Mouse (Mus musculus) kidney, adult 8-10 months (tissue): ENCODE results near the gene Rplp2.
"Not testable (repeated sequence)": the region's sequence is repeated elsewhere in the genome, so short reads cannot be mapped to it uniquely, and the experiment has no call there.

Source experiments
- DNase-seq, 2 experiments: peaks; one replicate each; pipeline ENCODE4 v3.0.0; 2022

The Rplp2 gene

DNA sequence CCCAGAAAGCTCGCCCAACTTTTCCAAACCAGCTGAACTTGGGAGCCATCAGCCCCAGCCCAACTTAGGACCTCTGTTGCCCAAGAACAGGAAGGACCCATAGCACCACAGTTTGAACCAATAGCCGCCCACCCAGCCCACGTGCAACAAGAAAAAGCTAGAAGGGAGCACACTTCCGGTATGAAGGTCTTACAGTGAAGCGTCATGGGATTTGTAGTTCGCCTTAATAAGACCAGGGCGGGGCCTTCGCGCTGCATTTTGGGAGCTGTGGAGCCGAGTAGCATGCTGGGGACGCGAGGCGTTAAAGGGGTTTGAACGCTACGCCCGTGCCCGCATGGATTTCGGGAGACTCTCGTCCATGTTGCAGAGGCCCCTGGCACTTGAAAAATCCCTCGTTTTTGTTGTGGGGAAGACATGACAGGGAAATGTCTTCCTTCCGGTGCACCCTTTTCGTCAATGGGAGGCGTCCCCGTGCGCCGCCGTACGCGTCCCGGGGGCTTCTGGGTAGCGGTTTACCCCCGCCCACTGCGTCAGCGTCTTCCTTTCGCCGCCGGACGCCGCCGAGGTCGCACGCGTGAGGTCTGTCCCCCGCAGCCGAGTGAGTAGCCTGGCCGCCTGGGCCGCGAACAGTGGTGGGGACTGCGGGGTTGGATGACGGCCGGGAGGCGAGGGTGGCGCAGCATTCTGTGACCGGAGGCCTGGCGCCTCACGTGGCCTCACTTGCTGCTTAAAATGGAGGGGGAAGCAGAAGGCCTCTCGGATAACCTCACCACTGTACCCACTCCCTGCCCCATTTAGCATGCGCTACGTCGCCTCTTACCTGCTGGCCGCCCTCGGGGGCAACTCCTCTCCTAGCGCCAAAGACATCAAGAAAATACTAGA is at the start of gene Rplp2:
Gene Rplp2, plus strand, starts transcription at position 261 of the 882 bp plus-strand sequence.
- DNase-seq = peak; percentile 93 to 95

DNA sequence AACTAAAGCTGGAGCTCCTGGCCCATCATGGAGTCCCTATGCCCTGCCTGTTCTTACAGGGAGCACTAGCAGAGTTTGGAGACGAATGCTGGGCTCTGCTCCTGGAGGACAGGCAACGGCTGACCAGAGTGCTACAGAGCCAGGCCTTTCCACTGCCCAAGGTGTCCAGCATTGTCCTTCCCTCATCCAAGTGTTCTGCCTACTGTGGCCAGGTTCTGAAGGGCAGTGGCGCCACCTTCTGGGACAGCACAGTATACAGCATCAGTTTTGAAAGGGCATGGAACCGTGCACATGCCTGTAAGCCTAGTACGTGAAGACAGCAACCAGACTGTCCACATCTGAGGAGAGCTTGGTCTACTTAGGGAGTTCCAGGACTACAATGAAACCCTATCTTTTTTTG is 43.9 kb upstream of the Rplp2 start:
- DNase-seq = peak; percentile 38 to 55

DNA sequence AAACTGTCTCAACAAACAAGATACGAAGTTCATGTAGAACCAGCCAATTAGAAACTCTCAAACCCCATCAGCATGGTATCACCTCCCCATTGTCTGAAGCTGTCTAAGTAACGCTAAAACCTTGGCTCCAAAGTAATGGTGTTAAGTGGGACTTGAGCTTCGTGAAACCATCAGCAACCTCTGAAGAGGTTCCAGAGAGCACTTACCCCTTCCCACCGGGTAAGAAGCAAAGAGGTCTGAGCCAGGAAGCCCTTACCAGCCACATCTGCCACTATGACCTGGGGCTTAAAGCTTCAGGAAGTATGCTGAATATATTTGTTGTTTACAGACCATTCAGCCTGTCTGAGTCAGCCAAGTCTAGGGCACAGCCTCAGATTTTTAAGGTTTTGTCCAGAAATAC is 41.7 kb upstream of the Rplp2 start:
- no peak for DNase-seq

- not testable (repeated sequence) for DNase-seq
Measured at GRCm38 (mm10) chr7:141407670-141408069, 39.5 kb upstream of the Rplp2 start.

- DNase-seq = peak; percentile 75 to 90
Measured at GRCm38 (mm10) chr7:141408833-141409232, 38.3 kb upstream of the Rplp2 start.

- no peak for DNase-seq
Measured at GRCm38 (mm10) chr7:141410631-141411030, 36.5 kb upstream of the Rplp2 start.

DNA sequence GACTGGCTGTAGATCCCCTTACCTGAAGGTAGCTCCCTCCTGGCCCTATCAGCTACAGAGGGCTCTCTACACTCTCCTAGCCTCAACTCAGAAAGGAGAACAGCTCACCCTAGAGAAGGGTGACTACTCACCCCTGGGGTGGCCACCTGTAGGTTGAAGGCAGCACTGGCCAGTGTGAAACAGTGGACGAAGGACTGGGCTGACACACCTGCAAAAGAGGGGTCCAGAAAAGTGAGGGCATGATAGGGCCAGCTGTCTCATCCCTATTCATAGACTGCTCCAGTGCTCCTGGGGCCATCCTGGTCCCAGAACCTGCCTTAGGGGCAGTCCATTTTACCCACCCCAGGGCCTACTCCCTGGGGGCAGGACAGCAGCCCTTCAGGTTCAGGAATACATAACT is 35.5 kb upstream of the Rplp2 start:
- no peak for DNase-seq

GRCm38 (mm10) chr7:141413331-141413730 is 33.8 kb upstream of the Rplp2 start:
- no peak for DNase-seq

DNA sequence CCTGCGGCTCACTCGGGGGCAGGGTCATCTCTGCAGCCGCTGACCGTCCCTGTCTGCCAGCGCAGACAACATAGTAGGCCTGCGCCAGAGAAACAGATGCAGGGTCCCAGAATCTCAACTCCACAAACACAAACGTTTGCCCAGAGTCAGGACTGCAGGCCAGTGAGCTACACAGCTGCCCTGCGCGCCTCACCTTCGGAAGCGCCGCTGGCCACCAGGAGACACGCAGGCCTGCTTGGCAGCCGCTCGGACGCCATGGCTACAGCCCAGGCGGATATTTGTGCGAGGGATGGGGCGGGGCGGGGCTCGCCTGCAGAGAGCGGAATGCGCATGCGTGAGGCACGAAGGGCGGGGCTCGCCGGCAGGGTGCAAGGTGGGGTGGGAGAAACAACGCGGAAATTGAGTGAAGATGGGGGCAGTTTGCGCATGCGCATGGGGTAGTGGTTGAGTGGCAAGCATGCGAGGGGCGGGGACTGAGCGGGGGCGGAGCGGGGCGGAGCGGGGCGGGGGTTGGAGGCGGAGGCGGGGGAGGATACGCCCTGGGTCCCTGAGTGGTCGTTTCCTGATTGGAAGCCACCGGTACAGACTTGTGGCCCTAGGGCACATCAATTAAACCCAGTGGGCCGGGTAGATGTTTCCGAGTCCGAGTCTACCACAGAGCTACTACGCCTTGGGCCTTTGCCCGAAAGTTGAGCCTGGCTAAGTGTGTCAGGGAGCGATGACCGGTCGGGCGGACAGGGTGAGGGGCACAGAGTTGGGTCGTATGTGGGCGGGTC is 33.2 kb upstream of the Rplp2 start, which contains the start of gene Gatd1:
Gene Gatd1, minus strand, starts transcription at position 328 of the 776 bp plus-strand sequence.
- peak; percentile 98 to 99 for DNase-seq

- no peak for DNase-seq
Measured at GRCm38 (mm10) chr7:141416144-141416841, 30.9 kb upstream of the Rplp2 start.

- no peak for DNase-seq
Measured at GRCm38 (mm10) chr7:141417731-141418681, 29.2 kb upstream of the Rplp2 start.

DNA sequence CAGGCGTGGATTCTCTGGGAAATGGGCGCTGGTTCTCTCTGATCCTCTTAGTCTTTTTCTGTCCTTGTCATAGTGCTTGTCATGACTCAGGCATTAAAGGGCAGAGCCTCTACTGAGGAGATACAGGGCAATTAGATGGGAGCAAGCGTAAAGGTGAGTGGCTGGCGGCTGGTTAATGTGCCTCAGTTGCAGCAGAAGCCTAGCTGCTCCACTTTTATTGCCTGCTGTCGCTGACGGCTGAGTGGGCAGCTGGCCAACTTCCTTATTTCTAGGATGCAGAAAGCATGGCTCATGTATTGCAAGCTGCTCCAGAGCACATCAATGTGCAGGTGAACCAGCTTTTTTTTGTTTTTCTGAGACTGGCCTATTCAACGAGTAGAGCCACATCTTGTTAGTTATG is 28.2 kb upstream of the Rplp2 start:
- DNase-seq = no peak

DNA sequence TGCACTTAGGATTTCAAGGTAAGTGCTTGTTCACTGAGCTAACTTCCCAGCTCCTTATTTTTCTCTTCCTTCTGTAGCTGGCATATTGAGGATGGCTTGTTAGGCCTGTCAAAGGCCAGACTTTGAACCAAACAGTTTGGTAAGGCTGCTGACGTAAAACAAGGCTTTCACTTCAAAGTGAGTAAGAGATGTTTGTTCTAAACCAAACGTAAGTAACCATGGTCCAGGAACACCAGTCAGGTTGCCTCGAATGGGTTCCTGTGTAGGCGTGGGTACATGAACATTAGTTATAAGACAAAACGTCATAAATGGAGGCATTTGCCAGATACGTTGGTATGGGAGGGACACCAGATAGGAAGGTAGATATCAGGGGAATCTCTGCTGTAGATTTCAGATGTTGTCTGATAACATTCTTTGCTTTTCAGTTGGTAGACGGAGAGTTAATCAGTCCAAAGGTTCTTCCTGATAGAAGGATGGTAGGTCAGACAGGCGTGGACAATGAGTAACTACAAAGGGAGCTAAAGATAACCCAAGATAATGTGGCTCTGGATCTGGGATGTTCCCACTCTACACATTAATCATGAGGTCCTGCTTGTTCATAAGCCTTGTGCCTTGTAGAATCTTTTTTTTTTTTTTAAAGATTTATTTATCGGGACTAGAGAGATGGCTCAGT is 27.0 kb upstream of the Rplp2 start:
- no peak for DNase-seq

GRCm38 (mm10) chr7:141423811-141424210 is 23.4 kb upstream of the Rplp2 start:
- DNase-seq = no peak

GRCm38 (mm10) chr7:141426948-141427730 is 20.0 kb upstream of the Rplp2 start:
- DNase-seq = no peak

- DNase-seq = no peak
Measured at GRCm38 (mm10) chr7:141428701-141429100, 18.5 kb upstream of the Rplp2 start.

DNA sequence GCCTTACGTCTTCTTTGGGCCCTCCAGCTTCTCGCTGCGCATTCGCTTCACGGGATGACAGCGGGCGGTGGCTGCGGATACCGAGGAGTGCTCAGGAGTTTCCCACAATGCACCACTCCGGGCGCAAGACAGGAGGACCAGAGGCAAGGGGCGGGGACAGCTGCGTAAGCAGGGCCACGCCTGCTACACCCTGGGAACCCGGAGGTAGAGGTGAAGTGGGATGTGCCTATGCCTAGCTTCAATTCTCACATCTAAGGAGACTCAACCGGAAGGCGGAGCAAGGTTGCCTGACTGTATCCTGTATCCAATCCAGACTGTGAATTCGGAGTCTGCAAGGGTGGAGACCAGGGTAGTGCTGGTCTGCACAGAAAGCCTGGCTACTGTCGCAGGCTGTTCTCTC is 17.9 kb upstream of the Rplp2 start, which contains the start of gene Cend1:
Gene Cend1, minus strand, starts transcription at position 182 of the 400 bp plus-strand sequence.
- DNase-seq = no peak

- no peak for DNase-seq
Measured at GRCm38 (mm10) chr7:141429840-141430584, 17.2 kb upstream of the Rplp2 start.

- DNase-seq = no peak
Measured at GRCm38 (mm10) chr7:141430585-141431240, 16.5 kb upstream of the Rplp2 start.
